In the genomic region with DNA sequence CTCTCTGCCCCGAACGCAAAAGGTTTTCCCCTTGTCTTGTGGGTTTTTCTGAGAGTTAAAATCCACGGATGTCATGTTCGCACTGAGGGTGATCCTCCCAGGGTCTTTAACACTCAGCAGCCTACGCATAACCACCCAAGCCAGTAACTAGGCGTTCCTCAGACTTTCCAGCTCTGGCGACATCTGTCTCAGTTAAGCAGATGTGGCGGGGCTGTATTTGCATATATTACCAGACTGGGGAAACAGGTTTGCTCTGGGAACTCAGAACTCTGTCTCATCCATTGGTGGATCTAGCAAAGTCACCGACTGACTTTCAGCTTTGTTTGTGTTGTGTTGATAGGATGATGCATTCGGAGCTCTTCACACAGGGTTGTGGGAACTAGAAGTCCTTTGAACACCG, we compare ENCODE assay signal across 8 mouse cellular contexts. TPM values are rescaled to one million over a fixed set of nuclear protein-coding genes. Genes with fewer than 3 reads are reported as not detected.
DNase-seq lines count a peak whose midpoint lies in the region; ATAC-seq and TF ChIP-seq lines count a peak whose summit lies in the region.

No protein-coding gene starts in this region.

- WGBS in lung, embryonic 14.5 days = 6% methylated on average over 11 of the region's 11 CpGs
- 10% methylated on average over 11 of the region's 11 CpGs for WGBS in embryonic facial prominence, embryonic 15.5 days
- 3% methylated on average over 11 of the region's 11 CpGs for WGBS in limb, embryonic 11.5 days
- 8% methylated on average over 11 of the region's 11 CpGs for WGBS in small intestine, adult 2 months

- no peaks in the 10 kb centered on the region for H3K36me3 ChIP-seq in lung, embryonic 14.5 days (ENCODE audit: insufficient read depth)
- no peaks in the 10 kb centered on the region for H3K36me3 ChIP-seq in embryonic facial prominence, embryonic 15.5 days
- no peaks in the 10 kb centered on the region for H3K36me3 ChIP-seq in limb, embryonic 11.5 days (ENCODE audit: control insufficient read depth, insufficient read depth, low read length)
- H3K36me3 ChIP-seq in small intestine, adult 2 months (ENCODE audit: control insufficient read depth, insufficient read depth, low read length) = no peaks in the 10 kb centered on the region

- H3K9ac ChIP-seq in lung, embryonic 14.5 days = peak overlapping the region; percentile 41; the same call in 1 of the 2 replicates
- peak overlapping the region; percentile 4; the same call in 1 of the 2 replicates for H3K9ac ChIP-seq in embryonic facial prominence, embryonic 15.5 days
- H3K9ac ChIP-seq in limb, embryonic 11.5 days (ENCODE audit: low read length) = no peak overlapping the region; the same call in 1 of the 2 replicates

- H3K4me3 ChIP-seq in lung, embryonic 14.5 days (ENCODE audit: low read depth, low read length) = peak overlapping the region; percentile 28
- peak overlapping the region; percentile 37 for H3K4me3 ChIP-seq in embryonic facial prominence, embryonic 15.5 days (replicated peaks)
- peak overlapping the region; percentile 30 for H3K4me3 ChIP-seq in limb, embryonic 11.5 days (ENCODE audit: low read depth, low read length)
- H3K4me3 ChIP-seq in small intestine, adult 2 months (ENCODE audit: low read depth, low read length) = peak overlapping the region; percentile 44; the same call in 1 of the 2 replicates

- H3K27me3 ChIP-seq in lung, embryonic 14.5 days (ENCODE audit: insufficient read depth, low read length) = no peaks in the 10 kb centered on the region
- no peaks in the 10 kb centered on the region for H3K27me3 ChIP-seq in embryonic facial prominence, embryonic 15.5 days
- H3K27me3 ChIP-seq in limb, embryonic 11.5 days (ENCODE audit: control insufficient read depth, insufficient read depth, low read length) = no peaks in the 10 kb centered on the region
- H3K27me3 ChIP-seq in small intestine, adult 2 months (ENCODE audit: control insufficient read depth, insufficient read depth, low read length) = no peaks in the 10 kb centered on the region

- peak overlapping the region; percentile 2 for H3K27ac ChIP-seq in lung, embryonic 14.5 days (ENCODE audit: low read depth)
- H3K27ac ChIP-seq in embryonic facial prominence, embryonic 15.5 days (replicated peaks) = peak overlapping the region; percentile 63
- no peak overlapping the region for H3K27ac ChIP-seq in limb, embryonic 11.5 days (replicated peaks; ENCODE audit: low read depth, low read length)
- H3K27ac ChIP-seq in small intestine, adult 2 months (ENCODE audit: insufficient read depth, low read depth, low read length) = no peak overlapping the region

- H3K4me2 ChIP-seq in lung, embryonic 14.5 days = peak overlapping the region; percentile 68
- peak overlapping the region; percentile 59 for H3K4me2 ChIP-seq in embryonic facial prominence, embryonic 15.5 days (replicated peaks)
- peak overlapping the region; percentile 79 for H3K4me2 ChIP-seq in limb, embryonic 11.5 days (ENCODE audit: low read depth, severe bottlenecking)

- H3K4me1 ChIP-seq in lung, embryonic 14.5 days (ENCODE audit: insufficient read depth) = peaks cover 20% of the 10 kb centered on the region
- H3K4me1 ChIP-seq in embryonic facial prominence, embryonic 15.5 days = peaks cover 34% of the 10 kb centered on the region
- H3K4me1 ChIP-seq in limb, embryonic 11.5 days (ENCODE audit: control insufficient read depth, insufficient read depth, low read length) = peaks cover 20% of the 10 kb centered on the region; the same call in 1 of the 2 replicates
- peaks cover 5% of the 10 kb centered on the region; the same call in 1 of the 2 replicates for H3K4me1 ChIP-seq in small intestine, adult 2 months (ENCODE audit: control insufficient read depth, insufficient read depth, insufficient read length, low read length)

- no peaks in the 10 kb centered on the region; the same call in 1 of the 2 replicates for H3K9me3 ChIP-seq in lung, embryonic 14.5 days (ENCODE audit: low read depth, low read length)
- no peaks in the 10 kb centered on the region for H3K9me3 ChIP-seq in embryonic facial prominence, embryonic 15.5 days (replicated peaks)
- H3K9me3 ChIP-seq in limb, embryonic 11.5 days (ENCODE audit: control insufficient read depth, low read length) = no peaks in the 10 kb centered on the region

- no peak for TF ChIP-seq POLR2A in small intestine, adult 2 months (IDR thresholded peaks at IDR 0.05; ENCODE audit: low read depth, low read length)

- TF ChIP-seq CTCF in lung, embryonic 14.5 days (IDR thresholded peaks at IDR 0.05; ENCODE audit: low read depth) = no peak
- no peak for TF ChIP-seq CTCF in small intestine, adult 2 months (IDR thresholded peaks at IDR 0.05; ENCODE audit: extremely low read depth, insufficient read length, insufficient replicate concordance, low read depth, low read length)

- peak; percentile 18; the same call in 1 of the 2 replicates for ATAC-seq in lung, embryonic 14.5 days (ENCODE audit: insufficient read depth)
- no peak for ATAC-seq in embryonic facial prominence, embryonic 15.5 days (ENCODE audit: insufficient number of reproducible peaks, low FRiP score, low TSS enrichment, low read depth)
- ATAC-seq in limb, embryonic 11.5 days (ENCODE audit: insufficient number of reproducible peaks, low FRiP score, low TSS enrichment, low read depth) = no peak

- DNase-seq in lung, embryonic 14.5 days = peak; percentile 67
- no peak for DNase-seq in lung, postnatal 36 days
- no peak for DNase-seq in limb, embryonic 11.5 days (ENCODE audit: low spot score)
- DNase-seq in right cerebral cortex, postnatal 36 days (ENCODE audit: low spot score in 2 of 2) = no peak
- no peak for DNase-seq in natural killer cell, adult 2 months (ENCODE audit: low spot score in 2 of 2)
- DNase-seq in left cerebral cortex, adult 18-20 months (ENCODE audit: low spot score in 2 of 2) = no peak

RNA-seq across cellular contexts. Expression of gene Tnfrsf19, which starts 10.7 kb away (rescaled TPM):
- 148 and 159 TPM in 2 replicates for polyA plus RNA-seq in lung, embryonic 14.5 days (2014; fragmentation: Nextera tagmentation; extraction: Ambion mirVana)
- 99.6 and 104 TPM in 2 replicates for polyA plus RNA-seq in embryonic facial prominence, embryonic 15.5 days (2015; fragmentation: Nextera tagmentation; extraction: Ambion mirVana)
- 32.1 and 32.8 TPM in 2 replicates for polyA plus RNA-seq in limb, embryonic 11.5 days (2014; fragmentation: Nextera tagmentation; extraction: Ambion mirVana)
- polyA plus RNA-seq in small intestine, adult 2 months (2012; rRNA removed) = 4.0 and 4.7 TPM in 2 replicates
- 10 to 100 TPM; 56.7 to 58.1 TPM for total RNA-seq in left cerebral cortex, adult 18-20 months (2021)

Comparison
In these comparisons a context has a peak if more than half of its experiments do, and no peak if none do; other contexts are left out.
1. H3K27ac ChIP-seq: peak in lung, embryonic 14.5 days (single experiment) and embryonic facial prominence, embryonic 15.5 days (single experiment); none in limb, embryonic 11.5 days (single experiment) and small intestine, adult 2 months (single experiment).
2. Peak in every context shown above with its lines, with median percentiles within 50 percentile points of each other: H3K4me2 ChIP-seq and H3K4me3 ChIP-seq.